Mouse (Mus musculus): Measurements from ENCODE around the gene Mta3.

DNA sequence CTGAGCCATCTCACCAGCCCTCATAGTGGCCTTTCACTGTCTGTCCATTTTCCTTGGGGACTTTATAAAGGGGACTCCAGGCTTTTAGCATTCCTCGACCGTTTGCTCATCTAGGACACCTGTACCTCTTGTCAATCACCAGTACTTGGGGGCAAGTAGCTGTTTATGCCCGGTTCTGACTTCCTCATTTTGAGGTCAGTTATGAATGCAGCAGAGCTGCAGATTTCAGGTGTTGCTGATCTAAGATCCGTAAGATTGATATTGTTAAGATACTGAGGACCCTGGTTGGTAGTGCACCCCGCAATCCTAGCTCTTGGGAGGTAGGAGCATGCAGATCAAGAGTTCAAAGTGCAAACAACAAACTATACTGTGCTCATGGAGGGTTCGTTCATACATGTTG, 64.4 kb downstream of the Mta3 start:
- no peak for TF ChIP-seq POLR2A (IDR thresholded peaks at IDR 0.05; ENCODE audit: insufficient read depth, low read depth, low read length)
- TF ChIP-seq CTCF (IDR thresholded peaks at IDR 0.05; ENCODE audit: insufficient read depth, low read depth, low read length): no peak
